Mouse (Mus musculus) neural tube, embryonic 11.5 days (tissue): ENCODE data around the gene Lhfpl3. TPM values are rescaled to one million over a fixed set of nuclear protein-coding genes. Genes with fewer than 3 reads are reported as not detected.
A peak's percentile ranks its signal among the peaks of the same experiment; 100 is the strongest.
"Not testable (repeated sequence)": the region's sequence is repeated elsewhere in the genome, so short reads cannot be mapped to it uniquely, and the experiment has no call there.

Experiments
- ATAC-seq: fragments of 200-750 bp; cut with Nextera tagmentation; 2 replicates; pipeline ENCODE4 v1.8.0; 2017; ENCODE audit warnings: moderate number of reproducible peaks, mild to moderate bottlenecking, moderate TSS enrichment, moderate library complexity; ENCODE audit not compliant: insufficient read depth, low FRiP score, low TSS enrichment
- DNase-seq: peaks from one replicate; pipeline ENCODE4 v3.0.0-alpha.2; 2015; ENCODE audit warnings: low spot score
- H3K27ac ChIP-seq: fragments of 300-500 bp; sonication (generic); 2 replicates; pipeline ENCODE4 v1.5.1; 2014; ENCODE audit warnings: low read depth, mild to moderate bottlenecking, low read length
- H3K27me3 ChIP-seq: fragments of 300-500 bp; sonication (generic); 2 replicates; pipeline ENCODE4 v1.6.1; 2014; ENCODE audit warnings: mild to moderate bottlenecking, low read length, mixed read lengths; ENCODE audit not compliant: control insufficient read depth, insufficient read depth
- H3K36me3 ChIP-seq: fragments of 300-500 bp; sonication (generic); 2 replicates; pipeline ENCODE4 v1.6.1; 2014; ENCODE audit warnings: mild to moderate bottlenecking, low read length, moderate library complexity, mixed read lengths; ENCODE audit not compliant: control insufficient read depth, insufficient read depth
- H3K4me1 ChIP-seq: fragments of 300-500 bp; sonication (generic); 2 replicates; pipeline ENCODE4 v1.6.1; 2014; ENCODE audit warnings: low read length, mixed read lengths; ENCODE audit not compliant: control insufficient read depth, insufficient read depth
- H3K4me2 ChIP-seq: fragments of 300-500 bp; sonication (generic); 2 replicates; pipeline ENCODE4 v1.6.1; 2014; ENCODE audit warnings: low read depth, mild to moderate bottlenecking, moderate library complexity
- H3K4me3 ChIP-seq: fragments of 300-500 bp; sonication (generic); 2 replicates; pipeline ENCODE4 v1.5.1; 2014; ENCODE audit warnings: low read depth, low read length
- H3K9ac ChIP-seq: fragments of 300-500 bp; sonication (generic); 2 replicates; pipeline ENCODE4 v1.6.1; 2014; ENCODE audit warnings: mild to moderate bottlenecking, low read length
- H3K9me3 ChIP-seq: fragments of 300-500 bp; sonication (generic); 2 replicates; pipeline ENCODE4 v1.6.1; 2016; ENCODE audit warnings: low read length; ENCODE audit not compliant: control insufficient read depth
- WGBS: fragments of 180-500 bp; shearing (Covaris S2); extraction: QIAGEN DNeasy Blood & Tissue Kit; methylation state at CpG from one replicate; pipeline ENCODE4 v1.1.7; 2014; 5-methylcytosine and 5-hydroxymethylcytosine counted together
- polyA plus RNA-seq: library from polyadenylated mRNA; unstranded; fragments of >200 nt; fragmentation: Nextera tagmentation; extraction: Ambion mirVana; gene quantifications from 2 replicates; pipeline ENCODE4 v1.2.1, GENCODE M21; 2014

The Lhfpl3 gene
- 0.44 and 0.58 TPM in 2 replicates for polyA plus RNA-seq

DNA sequence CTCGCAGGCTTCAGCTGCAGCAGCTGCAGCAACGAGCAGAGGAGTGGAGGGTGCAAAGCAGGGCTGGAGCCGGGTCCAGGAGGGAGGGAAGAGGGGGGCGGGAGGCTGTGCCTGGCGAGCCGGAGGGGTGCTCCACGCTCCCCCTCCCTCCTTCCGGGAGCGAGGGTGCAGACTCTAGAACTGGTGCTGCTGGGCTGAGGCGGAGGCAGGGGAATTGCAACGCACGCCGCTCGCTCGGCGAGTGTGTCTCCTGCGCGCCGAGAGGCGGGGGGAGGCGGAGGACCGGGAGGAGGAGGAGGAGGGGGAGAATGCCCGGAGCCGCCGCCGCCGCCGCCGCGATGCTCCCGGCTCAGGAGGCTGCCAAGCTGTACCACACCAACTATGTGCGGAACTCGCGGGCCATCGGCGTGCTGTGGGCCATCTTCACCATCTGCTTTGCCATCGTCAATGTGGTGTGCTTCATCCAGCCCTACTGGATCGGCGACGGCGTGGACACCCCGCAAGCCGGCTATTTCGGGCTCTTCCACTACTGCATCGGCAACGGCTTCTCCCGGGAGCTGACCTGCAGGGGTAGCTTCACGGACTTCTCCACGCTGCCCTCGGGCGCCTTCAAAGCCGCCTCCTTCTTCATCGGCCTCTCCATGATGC is at the start of gene Lhfpl3:
Lhfpl3 (plus strand) TSS at position 175 of the 648 bp plus-strand sequence.
- H3K9ac ChIP-seq = peak within 1 kb of the TSS; percentile 54
- ATAC-seq (peak; percentile 88), DNase-seq (peak; percentile 71)
- peaks cover 3% of the 10 kb centered on the region; the same call in 1 of the 2 replicates for H3K27me3 ChIP-seq
- H3K27ac ChIP-seq = no peak within 1 kb of the TSS
- peak within 1 kb of the TSS; percentile 60 for H3K4me3 ChIP-seq
- H3K9me3 ChIP-seq = no peaks in the 10 kb centered on the region
- H3K4me2 ChIP-seq = peak within 1 kb of the TSS; percentile 95
- H3K4me1 ChIP-seq = no peaks in the 10 kb centered on the region
- whole genome bisulfite sequencing = 0% methylated on average over 26 of the region's 53 CpGs
- H3K36me3 ChIP-seq = no peaks in the 10 kb centered on the region

DNA sequence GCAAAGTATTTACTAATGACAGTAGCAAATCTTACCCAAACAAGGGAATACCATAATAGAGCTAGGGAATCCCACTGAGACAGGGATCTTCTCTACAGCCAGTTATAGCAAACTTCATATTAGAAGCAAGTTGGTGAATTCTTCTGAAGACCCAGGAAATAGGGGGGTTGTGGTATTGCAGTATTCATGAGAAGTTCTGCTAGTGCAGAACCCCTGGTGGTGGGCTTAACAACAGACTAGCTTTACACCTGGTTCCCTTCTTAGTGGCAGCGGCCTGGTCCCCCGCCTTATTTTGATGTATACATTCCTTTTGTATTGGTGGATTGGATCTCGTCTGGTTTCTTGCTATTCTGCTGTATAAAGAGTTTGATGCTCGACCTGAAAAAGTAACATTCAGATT is 39.6 kb upstream of the Lhfpl3 start:
- H3K4me1 ChIP-seq, DNase-seq, H3K4me2 ChIP-seq, H3K27ac ChIP-seq, H3K4me3 ChIP-seq, H3K36me3 ChIP-seq, H3K27me3 ChIP-seq, H3K9ac ChIP-seq, H3K9me3 ChIP-seq, ATAC-seq: not testable (repeated sequence)
- WGBS = 85% methylated on average over 4 of the region's 4 CpGs

DNA sequence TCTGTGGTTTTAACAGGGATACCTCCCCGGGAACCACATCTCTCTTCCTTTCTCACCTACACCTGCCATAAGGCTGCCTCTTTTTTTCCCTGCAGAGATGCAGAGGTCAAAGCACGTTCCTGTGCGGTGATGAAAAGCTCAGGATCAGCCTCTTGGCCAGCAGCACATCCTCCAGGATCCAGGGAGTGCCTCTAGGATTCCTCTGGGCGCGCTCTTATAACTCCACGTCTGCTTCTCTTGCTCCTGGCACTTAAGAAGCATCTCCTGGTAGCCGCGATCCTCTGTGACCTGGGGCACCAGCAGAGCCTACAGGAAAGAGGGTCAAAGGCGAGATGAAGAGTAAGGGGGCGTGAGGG is 352 bp upstream of the Lhfpl3 start:
- Histone ChIP-seq H3K27ac (no peak overlapping the region), H3K4me1 (no peaks in the 10 kb centered on the region), H3K9ac (peak overlapping the region; percentile 54), H3K36me3 (no peaks in the 10 kb centered on the region), H3K4me3 (peak overlapping the region; percentile 60), H3K27me3 (peaks cover 3% of the 10 kb centered on the region; the same call in 1 of the 2 replicates), H3K9me3 (no peaks in the 10 kb centered on the region), H3K4me2 (peak overlapping the region; percentile 95)
- ATAC-seq (peak; percentile 18; the same call in 1 of the 2 replicates), DNase-seq (no peak)
- under 1% methylated on average over 10 of the region's 10 CpGs for WGBS

DNA sequence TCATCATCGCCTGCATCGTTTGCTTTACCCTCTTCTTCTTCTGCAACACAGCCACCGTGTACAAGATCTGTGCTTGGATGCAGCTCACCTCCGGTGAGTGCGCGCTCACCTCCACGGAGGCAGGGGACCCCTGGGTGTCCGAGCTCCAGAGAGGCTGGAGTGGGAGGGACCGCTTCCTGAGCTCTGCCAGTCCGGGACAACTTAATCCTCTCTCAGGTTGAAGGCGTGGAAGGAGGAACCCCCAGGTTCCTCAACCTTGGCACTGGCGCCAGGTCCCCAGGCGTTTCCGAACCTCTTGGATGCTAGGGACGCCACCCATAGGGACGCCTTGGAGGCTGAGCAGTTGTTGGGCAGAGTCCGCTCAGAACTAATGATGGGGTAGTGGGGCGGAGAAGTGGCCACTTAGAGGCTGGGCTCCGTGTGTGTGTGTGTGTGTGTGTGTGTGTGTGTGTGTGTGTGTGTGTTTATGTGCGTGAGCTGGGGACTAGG is 718 bp downstream of the Lhfpl3 start:
- ATAC-seq = peak; percentile 51
- DNase-seq = peak; percentile 40
- Histone ChIP-seq H3K27ac (no peak overlapping the region), H3K4me3 (peak overlapping the region; percentile 60), H3K4me1 (no peaks in the 10 kb centered on the region), H3K9me3 (no peaks in the 10 kb centered on the region), H3K4me2 (peak overlapping the region; percentile 95), H3K27me3 (peaks cover 3% of the 10 kb centered on the region; the same call in 1 of the 2 replicates), H3K36me3 (no peaks in the 10 kb centered on the region), H3K9ac (peak overlapping the region; percentile 54)
- WGBS = under 1% methylated on average over 20 of the region's 20 CpGs

DNA sequence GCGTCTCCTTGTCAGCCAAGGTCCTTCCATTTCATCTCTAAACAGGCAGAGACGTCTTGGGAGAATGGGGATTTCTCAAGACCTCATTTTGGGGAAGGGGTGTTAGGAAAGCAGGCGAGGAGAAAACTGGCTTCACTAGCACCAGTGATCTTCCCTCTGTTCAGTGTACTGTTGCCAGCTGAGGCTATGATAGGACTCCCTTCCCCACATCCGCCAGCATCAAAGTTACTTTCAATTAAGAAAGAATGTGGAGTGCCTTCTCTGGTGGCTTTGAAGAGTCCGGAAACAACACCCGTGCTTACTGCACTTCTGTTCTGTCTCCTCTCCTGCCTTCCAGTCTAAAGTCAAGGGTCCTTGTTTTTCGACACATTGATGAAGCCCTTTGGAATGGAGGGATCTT is 1.4 kb downstream of the Lhfpl3 start:
- Histone ChIP-seq H3K9ac (no peak overlapping the region), H3K27me3 (peaks cover 3% of the 10 kb centered on the region; the same call in 1 of the 2 replicates), H3K27ac (no peak overlapping the region), H3K4me1 (no peaks in the 10 kb centered on the region), H3K9me3 (no peaks in the 10 kb centered on the region), H3K4me3 (no peak overlapping the region), H3K4me2 (peak overlapping the region; percentile 95; the same call in 1 of the 2 replicates), H3K36me3 (no peaks in the 10 kb centered on the region)
- ATAC-seq (no peak), DNase-seq (no peak)
- 5% methylated on average over 7 of the region's 7 CpGs for WGBS

DNA sequence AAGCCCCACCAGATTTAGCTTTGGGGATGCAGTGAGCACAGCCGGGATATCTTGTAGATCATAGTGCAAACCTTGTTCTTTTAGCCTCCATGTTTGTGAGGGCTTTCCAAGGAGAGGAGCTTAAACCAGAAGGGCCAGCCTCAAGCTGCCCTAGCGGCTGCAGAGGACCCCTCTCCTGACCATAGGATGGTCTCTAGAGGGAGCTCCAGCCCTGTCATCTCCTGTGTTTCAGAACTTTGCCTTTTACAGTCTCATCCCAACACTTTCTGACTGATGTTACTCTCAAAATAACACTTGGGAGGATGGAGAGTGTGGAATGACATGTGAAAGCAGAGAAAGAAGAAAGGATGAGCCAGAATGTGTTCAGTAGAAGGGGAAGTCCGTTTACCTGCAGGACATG is 11.4 kb downstream of the Lhfpl3 start:
- ATAC-seq (no peak), DNase-seq (no peak)
- Histone ChIP-seq H3K27ac (no peak overlapping the region), H3K4me3 (no peak overlapping the region), H3K9me3 (no peaks in the 10 kb centered on the region), H3K27me3 (no peaks in the 10 kb centered on the region), H3K4me1 (no peaks in the 10 kb centered on the region), H3K9ac (no peak overlapping the region), H3K36me3 (no peaks in the 10 kb centered on the region), H3K4me2 (no peak overlapping the region)
- 46% methylated on average over 3 of the region's 3 CpGs for WGBS

- no peaks in the 10 kb centered on the region for H3K27me3 ChIP-seq
- DNase-seq (no peak), ATAC-seq (no peak)
- no peaks in the 10 kb centered on the region for H3K36me3 ChIP-seq
- no peaks in the 10 kb centered on the region for H3K4me1 ChIP-seq
- WGBS = 33% methylated on average over 1 of the region's 1 CpGs
- no peak overlapping the region for H3K27ac ChIP-seq
- H3K9me3 ChIP-seq = no peaks in the 10 kb centered on the region
- no peak overlapping the region for H3K4me2 ChIP-seq
- no peak overlapping the region for H3K4me3 ChIP-seq
- H3K9ac ChIP-seq = no peak overlapping the region
These were observed 24.9 kb downstream of the Lhfpl3 start for GRCm38 (mm10) chr5:22770726-22771125.

DNA sequence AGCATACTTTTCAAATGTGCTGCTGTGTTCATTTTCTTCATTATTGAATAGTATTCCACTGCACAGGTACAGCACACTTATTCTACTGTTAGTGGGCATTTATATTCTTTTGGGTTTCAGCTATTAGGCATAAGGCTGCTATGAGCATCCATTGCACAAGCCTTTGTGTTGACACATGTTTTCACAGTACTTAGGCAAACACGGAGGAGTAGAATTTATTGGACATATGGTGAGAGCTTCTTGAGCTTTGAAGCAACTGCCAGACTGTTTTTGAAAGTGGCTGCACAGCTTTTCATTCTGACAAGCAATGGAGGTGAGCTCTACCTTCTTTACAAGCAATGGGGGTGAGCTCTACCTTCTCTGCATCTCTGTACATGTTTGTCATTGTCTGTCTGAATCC is 49.5 kb downstream of the Lhfpl3 start:
- Histone ChIP-seq H3K9me3 (no peaks in the 10 kb centered on the region), H3K36me3 (no peaks in the 10 kb centered on the region), H3K27ac (no peak overlapping the region), H3K4me1 (no peaks in the 10 kb centered on the region), H3K9ac (no peak overlapping the region), H3K4me3 (no peak overlapping the region), H3K27me3 (no peaks in the 10 kb centered on the region), H3K4me2 (no peak overlapping the region)
- no peak for DNase-seq
- no peak for ATAC-seq
- WGBS = 69% methylated on average over 1 of the region's 1 CpGs

- WGBS = 84% methylated on average over 4 of the region's 4 CpGs
- DNase-seq (no peak), ATAC-seq (no peak)
These were observed 67.6 kb downstream of the Lhfpl3 start for GRCm38 (mm10) chr5:22813426-22813825.

More at GRCm38 (mm10) chr5:22813426-22813825, 67.6 kb downstream of the Lhfpl3 start:
- Histone ChIP-seq H3K27ac (no peak overlapping the region), H3K27me3 (no peaks in the 10 kb centered on the region), H3K4me2 (no peak overlapping the region), H3K4me1 (no peaks in the 10 kb centered on the region), H3K36me3 (no peaks in the 10 kb centered on the region), H3K9ac (no peak overlapping the region), H3K9me3 (no peaks in the 10 kb centered on the region), H3K4me3 (no peak overlapping the region)
